Mouse (Mus musculus) layer of hippocampus, adult 9-10 months (tissue): ENCODE measurements around the gene Tmem40.

Experiments
- DNase-seq: peaks from one replicate; pipeline ENCODE4 v3.0.0; 2022; ENCODE audit warnings: low spot score

Tmem40 gene

DNA sequence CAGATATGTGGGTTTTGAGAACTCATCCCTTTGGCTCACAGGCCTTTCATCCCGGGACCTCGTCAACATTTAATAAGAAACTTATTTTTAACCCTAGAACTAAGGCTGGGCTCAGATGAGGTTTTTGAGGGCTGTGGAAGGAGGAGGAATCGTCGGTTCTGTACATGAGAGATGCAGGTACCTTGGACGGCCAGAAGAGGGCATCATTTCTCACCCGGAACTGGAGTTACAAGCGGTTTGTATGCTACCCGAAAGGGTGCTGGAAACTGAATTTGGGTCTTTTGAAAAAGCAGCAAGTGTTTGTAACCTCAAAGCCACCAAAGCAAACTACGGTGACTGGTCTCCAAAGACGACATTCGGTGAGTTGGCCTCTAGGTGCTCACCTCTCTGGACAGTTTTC is 60.9 kb downstream of the Tmem40 start:
- DNase-seq: no peak

GRCm38 (mm10) chr6:115700778-115701177 is 61.4 kb downstream of the Tmem40 start:
- no peak for DNase-seq

DNA sequence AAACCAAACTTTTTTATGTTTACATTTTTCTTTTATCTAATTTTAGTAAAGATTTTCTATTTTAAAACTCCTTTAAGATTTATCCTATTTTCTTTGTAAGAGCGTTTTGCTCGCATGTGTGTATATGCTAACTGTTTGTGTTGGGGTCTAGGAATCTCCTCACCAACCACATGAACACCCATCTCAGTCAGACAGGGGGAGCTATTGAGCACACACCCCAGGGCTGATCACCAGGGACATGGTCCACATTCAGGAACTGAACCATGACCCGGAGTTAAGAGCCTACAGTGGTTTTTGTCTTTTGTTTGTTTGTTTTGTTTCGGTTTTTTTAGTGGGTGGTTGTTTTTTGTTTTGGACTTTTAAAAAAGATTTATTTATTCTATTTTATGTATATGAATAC is 63.5 kb downstream of the Tmem40 start:
- DNase-seq: no peak

GRCm38 (mm10) chr6:115697739-115698558 is 64.3 kb downstream of the Tmem40 start:
- no peak for DNase-seq

- no peak for DNase-seq
These were observed 65.4 kb downstream of the Tmem40 start for GRCm38 (mm10) chr6:115696707-115697215.

GRCm38 (mm10) chr6:115695124-115695523 is 67.1 kb downstream of the Tmem40 start:
- no peak for DNase-seq

DNA sequence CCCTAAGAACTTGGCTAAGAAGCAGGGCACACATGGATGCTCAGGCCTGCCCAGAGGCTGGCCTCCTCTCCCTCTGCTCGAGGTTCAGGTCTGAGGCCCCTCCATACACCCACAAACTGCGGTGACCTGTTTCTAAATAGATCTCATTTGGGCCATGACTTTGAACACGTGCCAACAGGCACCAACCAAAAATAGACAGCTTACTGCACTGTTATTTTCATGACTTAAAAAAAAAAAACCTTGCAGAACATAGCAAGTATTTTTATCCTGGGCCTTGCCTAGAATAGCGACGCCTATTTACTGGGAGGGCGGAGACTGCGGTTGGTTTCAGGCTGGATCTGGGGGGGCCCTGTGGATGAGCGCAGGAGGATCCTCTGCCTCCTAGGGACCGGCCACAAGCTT is 67.8 kb downstream of the Tmem40 start:
- DNase-seq: no peak

- DNase-seq: no peak
These were observed 69.1 kb downstream of the Tmem40 start for GRCm38 (mm10) chr6:115692963-115693730.

- no peak for DNase-seq
These were observed 69.9 kb downstream of the Tmem40 start for GRCm38 (mm10) chr6:115692163-115692950.

DNA sequence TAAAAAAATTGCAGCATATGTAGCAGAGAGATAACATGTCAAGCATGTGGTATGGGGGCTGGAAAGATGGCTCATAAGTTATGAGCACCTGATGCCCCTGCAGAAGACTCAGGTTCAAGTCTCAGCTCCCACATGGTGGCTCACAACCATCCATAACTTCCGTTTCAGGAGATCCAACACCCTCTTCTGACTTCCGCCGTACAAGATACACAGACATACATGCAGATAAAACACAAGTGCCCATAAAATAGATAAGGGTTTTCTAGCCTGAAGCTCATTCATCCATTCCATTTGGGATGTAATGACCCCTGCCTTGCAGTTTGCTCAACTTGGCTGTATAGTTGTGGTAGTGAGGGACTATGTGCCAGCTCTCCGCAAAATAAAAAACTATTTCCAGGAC is 72.1 kb downstream of the Tmem40 start:
- DNase-seq: no peak

DNA sequence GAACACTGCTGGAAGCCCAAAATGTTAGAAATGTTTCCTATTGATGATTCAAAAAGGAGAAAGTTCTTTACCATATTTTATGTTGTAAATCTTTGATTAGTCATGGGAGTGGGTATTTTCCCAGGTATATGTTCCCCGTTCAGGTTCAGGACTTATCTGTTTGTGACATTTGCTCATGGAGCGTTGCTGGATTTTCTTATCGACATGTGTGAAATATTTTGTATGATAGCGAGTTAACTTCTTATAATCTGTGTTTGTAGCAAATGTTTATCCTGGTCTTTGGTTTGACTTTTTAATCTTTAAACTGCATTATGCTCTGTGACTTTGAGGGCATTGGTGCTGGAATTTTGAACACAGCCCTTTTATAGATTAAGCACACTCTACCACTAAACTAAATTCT is 73.6 kb downstream of the Tmem40 start:
- DNase-seq: no peak

- DNase-seq: no peak
These were observed 74.5 kb downstream of the Tmem40 start for GRCm38 (mm10) chr6:115687753-115688152.

DNA sequence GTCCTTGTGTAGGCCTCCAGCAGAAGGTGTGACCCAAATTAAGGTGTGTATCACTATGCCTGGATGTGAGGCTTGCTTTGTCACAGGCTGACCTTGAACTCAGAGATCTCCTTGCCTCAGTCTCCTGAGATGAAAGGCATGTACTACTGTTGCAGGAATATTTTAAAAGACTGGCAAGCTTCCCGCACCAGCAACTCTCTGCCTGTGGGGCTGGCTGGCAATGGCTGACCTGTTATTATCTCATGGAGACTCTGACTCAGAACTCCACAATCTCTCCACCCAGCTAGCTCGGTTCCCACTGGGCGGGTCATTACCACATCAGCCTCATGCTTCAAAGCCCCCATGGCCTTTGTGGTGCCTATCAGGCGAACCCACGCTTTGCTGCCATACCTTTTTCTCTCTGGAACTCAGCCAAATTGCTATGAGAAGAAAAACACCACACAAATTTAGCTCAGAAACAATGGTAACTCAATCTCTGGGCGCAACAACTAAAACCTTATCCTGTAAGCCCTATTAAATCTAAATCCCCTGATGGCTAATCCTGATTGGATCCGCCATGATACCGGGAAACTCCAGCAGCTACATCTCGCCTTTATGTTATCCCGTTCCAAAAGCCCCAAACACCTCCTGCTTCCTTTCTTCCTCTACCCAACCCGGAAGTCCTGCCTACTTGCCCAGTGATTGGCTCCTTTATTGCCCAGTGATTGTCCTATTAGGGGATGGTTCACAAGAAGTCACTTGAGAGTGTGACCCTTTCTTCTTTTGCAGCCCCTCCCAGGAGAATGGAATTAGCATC is 77.2 kb downstream of the Tmem40 start:
- no peak for DNase-seq

DNA sequence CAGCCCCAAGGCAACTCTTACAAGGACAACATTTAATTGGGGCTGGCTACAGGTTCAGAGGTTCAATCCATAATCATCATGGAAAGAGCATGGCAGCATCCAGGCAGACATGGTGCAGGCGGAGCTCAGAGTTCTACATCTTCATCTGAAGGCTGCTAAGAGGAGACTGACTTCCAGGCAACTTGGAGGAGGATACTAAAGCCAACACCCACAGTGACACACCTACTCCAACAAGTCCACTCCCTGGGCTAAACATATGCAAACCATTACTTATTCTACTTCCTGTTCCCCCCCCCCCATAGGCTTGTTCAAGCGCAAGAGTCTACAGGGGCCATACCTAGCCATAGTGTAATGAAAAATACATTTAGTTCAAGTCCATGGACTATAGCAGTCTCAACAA is 77.9 kb downstream of the Tmem40 start:
- no peak for DNase-seq

DNA sequence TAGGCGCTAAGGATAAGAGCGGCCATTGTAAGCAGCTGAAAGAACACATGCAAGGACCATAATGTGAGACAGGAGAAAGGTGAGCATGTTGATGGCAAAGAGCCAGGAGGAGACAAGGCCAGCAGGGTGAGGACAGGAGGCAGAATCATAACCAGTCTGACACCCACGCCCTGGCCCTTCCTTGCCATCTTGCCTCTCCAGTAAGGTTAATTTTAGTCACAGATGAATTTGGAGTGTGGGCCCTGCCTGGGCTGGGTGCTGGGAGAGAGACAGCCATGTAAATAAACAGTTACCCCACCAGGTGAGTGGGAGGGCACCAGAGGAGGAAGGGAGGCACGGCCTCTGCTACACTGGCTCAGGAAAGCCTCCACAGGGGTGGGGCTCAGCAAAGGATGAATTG is 81.1 kb downstream of the Tmem40 start:
- DNase-seq: no peak
